Mouse (Mus musculus): Measurements from ENCODE around the gene Kcns1.

The Kcns1 gene

GRCm38 (mm10) chr2:164119503-164119902, 51.4 kb downstream of the Kcns1 start:
- no peak for DNase-seq

DNA sequence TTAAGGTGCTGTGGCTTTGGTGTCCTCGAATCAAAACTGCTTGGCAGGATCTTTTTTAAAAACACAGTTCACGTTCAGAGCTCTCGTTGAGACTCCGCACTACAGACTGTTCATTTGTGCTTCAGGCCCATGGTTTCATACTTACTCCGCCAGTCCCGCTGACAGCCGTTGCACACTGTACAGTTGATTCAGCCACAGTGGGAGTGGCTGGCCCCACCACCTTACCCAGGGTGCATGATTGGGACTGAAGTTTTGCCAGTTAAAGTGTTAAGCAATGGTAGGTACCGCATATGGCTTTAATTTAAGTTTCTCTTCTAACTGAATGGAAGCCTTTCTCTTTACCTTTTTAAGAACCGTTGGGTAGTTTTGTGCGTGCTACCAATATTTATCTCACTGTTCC, 55.4 kb downstream of the Kcns1 start:
- no peak for DNase-seq

DNA sequence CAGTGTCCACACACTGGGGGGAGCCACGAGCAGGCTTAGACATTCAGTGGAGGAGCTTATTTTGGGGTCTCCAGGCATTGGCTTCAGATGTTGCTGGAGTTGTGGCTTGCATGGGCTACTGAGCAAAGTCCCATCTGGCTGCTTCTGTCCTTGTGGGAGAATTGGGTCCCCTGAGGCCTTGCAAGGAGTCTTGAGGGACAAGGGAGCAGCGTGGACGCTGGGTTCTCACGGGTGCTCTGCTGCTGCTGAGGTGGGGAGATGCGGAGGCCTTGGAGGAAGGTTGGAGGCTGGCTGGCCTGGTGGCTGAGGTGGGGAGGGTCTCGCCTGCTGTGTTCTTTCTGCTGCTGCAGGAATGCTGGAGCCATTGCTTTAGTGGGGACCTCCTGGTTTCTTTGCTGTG, 56.9 kb downstream of the Kcns1 start:
- no peak for DNase-seq
